Mouse (Mus musculus) liver, embryonic 14.5 days (tissue): ENCODE measurements around the gene Apbb1. TPM values are rescaled to one million over a fixed set of nuclear protein-coding genes. Genes with fewer than 3 reads are reported as not detected.

Experiments
- ATAC-seq: fragments of 200-750 bp; cut with Nextera tagmentation; 2 replicates; pipeline ENCODE4 v1.8.0; 2017; ENCODE audit warnings: moderate number of reproducible peaks, mild to moderate bottlenecking, moderate library complexity; ENCODE audit not compliant: insufficient read depth
- DNase-seq, 3 experiments: peaks; one replicate each; pipeline ENCODE4 v3.0.0-alpha.2; 2012 to 2013; ENCODE audit warnings: low read depth in 3 of 3, low spot score in 3 of 3
- H3K27ac ChIP-seq: fragments of 300-500 bp; sonication (generic); 2 replicates; pipeline ENCODE4 v1.5.1; 2014; ENCODE audit warnings: moderate library complexity, mild to moderate bottlenecking, control low read depth, inconsistent platforms
- H3K27me3 ChIP-seq: fragments of 300-500 bp; sonication (generic); 2 replicates; pipeline ENCODE4 v1.6.1; 2014; ENCODE audit warnings: mild to moderate bottlenecking, low read length, moderate library complexity; ENCODE audit not compliant: control insufficient read depth, insufficient read depth
- H3K36me3 ChIP-seq: fragments of 300-500 bp; sonication (generic); replicated peaks from 2 replicates; pipeline ENCODE4 v1.6.1; 2014; ENCODE audit warnings: low read depth; ENCODE audit not compliant: control insufficient read depth, insufficient read depth
- H3K4me1 ChIP-seq, 2 experiments: fragments of 200-500 bp in 1 of 2; fragments of 300-500 bp in 1 of 2; sonication (generic) in 1 of 2; replicated peaks; 2 replicates each; pipeline ENCODE4 v1.6.1; 2012 to 2014; ENCODE audit warnings: antibody characterized with exemption in 1 of 2, inconsistent platforms in 1 of 2, low read length in 1 of 2; ENCODE audit not compliant: control insufficient read depth in 2 of 2, insufficient read depth in 2 of 2
- H3K4me2 ChIP-seq: fragments of 300-500 bp; sonication (generic); 2 replicates; pipeline ENCODE4 v1.6.1; 2014; ENCODE audit warnings: low read depth, mild to moderate bottlenecking, control low read depth, moderate library complexity
- H3K4me3 ChIP-seq, 2 experiments: fragments of 200-500 bp in 1 of 2; fragments of 300-500 bp in 1 of 2; sonication (generic) in 1 of 2; 2 replicates each; pipeline ENCODE4 v1.5.1; 2012 to 2014; ENCODE audit warnings: low read depth in 2 of 2, low read length in 2 of 2, mild to moderate bottlenecking in 2 of 2, control low read depth in 1 of 2, inconsistent platforms in 1 of 2, moderate library complexity in 1 of 2; ENCODE audit not compliant: insufficient read depth in 1 of 2
- H3K9ac ChIP-seq: fragments of 300-500 bp; sonication (generic); replicated peaks from 2 replicates; pipeline ENCODE4 v1.6.1; 2014; ENCODE audit warnings: mild to moderate bottlenecking, control low read depth, moderate library complexity
- H3K9me3 ChIP-seq: fragments of 300-500 bp; sonication (generic); 2 replicates; pipeline ENCODE4 v1.6.1; 2016; ENCODE audit warnings: low read length, mixed read lengths; ENCODE audit not compliant: control insufficient read depth
- CTCF ChIP-seq: IDR thresholded peaks from 2 replicates; pipeline ENCODE4 v1.5.1; 2016; ENCODE audit warnings: antibody characterized with exemption, low read depth, control low read depth
- EP300 ChIP-seq: IDR thresholded peaks from 2 replicates; pipeline ENCODE4 v1.6.1; 2016; ENCODE audit warnings: antibody characterized with exemption, low read depth
- WGBS: fragments of 180-500 bp; shearing (Covaris S2); extraction: QIAGEN DNeasy Blood & Tissue Kit; methylation state at CpG from one replicate; pipeline ENCODE4 v1.1.7; 2014; ENCODE audit not compliant: insufficient replicate concordance; 5-methylcytosine and 5-hydroxymethylcytosine counted together
- polyA plus RNA-seq, 2 experiments: library from polyadenylated mRNA; depleted of rRNA in 1 of 2; stranded (reverse) in 1 of 2; unstranded in 1 of 2; fragments of >200 nt; fragmentation: Nextera tagmentation in 1 of 2; extraction: Ambion mirVana in 1 of 2; gene quantifications; 2 replicates each; pipeline versions ENCODE4 v1.2.1 to v1.2.3; 2012 to 2014

Gene Apbb1
- polyA plus RNA-seq, 2 experiments = 1.6 to 2.1 TPM

DNA sequence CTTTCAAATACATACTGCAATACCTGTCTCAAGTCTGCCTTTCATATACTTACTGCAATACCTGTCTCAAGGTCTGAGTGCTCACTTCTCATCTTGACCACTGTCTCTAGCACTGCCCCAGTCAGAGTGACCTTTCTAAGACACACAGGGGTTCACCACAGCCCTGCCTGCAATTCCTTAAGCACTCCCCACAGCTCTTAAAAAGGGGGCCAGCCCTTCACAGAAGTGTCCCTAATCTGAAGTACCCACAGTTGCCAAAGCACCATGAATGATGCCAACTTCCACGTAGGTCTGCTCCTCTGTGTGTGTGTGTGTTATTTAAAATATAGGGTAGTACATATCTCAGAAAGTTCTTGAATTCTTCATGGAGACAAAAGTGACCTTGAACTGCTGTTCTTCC lies 30.3 kb upstream of the Apbb1 start:
- Histone ChIP-seq H3K4me2 (no peak overlapping the region), H3K36me3 (no peaks in the 10 kb centered on the region), H3K27ac (no peak overlapping the region), H3K9ac (no peak overlapping the region), H3K27me3 (no peaks in the 10 kb centered on the region), H3K4me1 (no peaks in the 10 kb centered on the region), H3K9me3 (no peaks in the 10 kb centered on the region), H3K4me3 (no peak overlapping the region)
- WGBS = 71% methylated on average over 1 of the region's 1 CpGs
- no peak for ATAC-seq
- no peak for DNase-seq
- no peak for TF ChIP-seq EP300
- no peak for TF ChIP-seq CTCF

DNA sequence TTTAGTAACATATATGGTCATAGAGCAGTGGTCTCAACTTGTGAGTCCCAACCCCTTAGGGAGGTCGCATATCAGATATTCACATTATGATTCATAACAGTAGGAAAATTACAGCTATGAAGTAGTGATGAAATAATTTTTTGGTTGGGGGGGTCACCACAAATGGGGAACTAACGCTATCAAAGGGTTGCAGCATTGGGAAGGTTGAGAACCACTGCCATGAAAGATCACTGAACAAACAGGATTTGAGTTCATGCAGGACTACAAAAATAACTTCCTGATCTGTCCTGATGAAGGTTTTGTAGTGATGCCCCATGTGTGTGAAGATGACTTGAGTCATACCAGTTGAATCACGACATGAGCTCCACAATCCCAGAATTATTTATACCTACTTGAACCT lies 27.0 kb upstream of the Apbb1 start:
- Histone ChIP-seq H3K9me3 (no peaks in the 10 kb centered on the region), H3K36me3 (no peaks in the 10 kb centered on the region), H3K9ac (no peak overlapping the region), H3K27ac (no peak overlapping the region), H3K4me1 (no peaks in the 10 kb centered on the region), H3K4me3 (no peak overlapping the region), H3K27me3 (no peaks in the 10 kb centered on the region), H3K4me2 (no peak overlapping the region)
- 47% methylated on average over 3 of the region's 3 CpGs for WGBS
- TF ChIP-seq EP300 = no peak
- TF ChIP-seq CTCF = no peak
- DNase-seq (no peak), ATAC-seq (no peak)

DNA sequence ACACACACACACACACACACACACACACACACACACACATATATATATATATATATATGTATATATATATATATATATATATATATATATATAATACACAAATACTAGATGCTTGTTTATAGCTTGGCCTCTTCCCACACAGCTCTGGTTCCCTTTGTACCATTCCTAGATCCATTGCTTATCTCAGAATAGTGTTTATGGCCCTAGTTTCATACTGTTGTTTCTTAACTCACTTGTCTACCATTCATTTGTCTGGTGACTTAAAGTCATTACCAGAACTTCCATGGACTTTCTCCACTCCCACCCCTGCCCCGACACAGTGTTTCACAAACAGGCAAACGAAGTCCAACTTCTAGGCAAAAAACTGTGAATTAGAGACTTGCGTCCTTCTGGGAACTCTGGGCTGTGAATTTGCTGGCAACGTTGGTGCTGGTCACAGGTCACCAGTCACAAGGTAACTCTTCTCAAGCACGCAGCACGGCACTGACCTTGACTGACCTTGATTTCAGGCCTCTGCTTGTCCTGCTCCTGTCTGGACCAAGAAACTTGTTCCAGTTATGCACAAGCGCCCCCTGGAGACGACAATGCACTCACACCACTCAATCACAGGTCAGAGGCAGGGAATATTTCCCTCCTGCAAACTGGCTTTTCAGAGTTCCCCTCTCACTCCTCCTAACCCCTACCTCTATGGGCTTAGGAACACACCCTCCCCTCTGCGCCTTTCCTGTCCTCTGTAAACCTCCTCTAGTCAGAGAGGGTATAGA lies 21.6 kb upstream of the Apbb1 start:
- no peak overlapping the region for H3K27ac ChIP-seq
- H3K9me3 ChIP-seq = no peaks in the 10 kb centered on the region
- peak in 2 of 3 experiments; percentile 22 for DNase-seq
- no peak overlapping the region for H3K4me3 ChIP-seq
- H3K4me2 ChIP-seq = no peak overlapping the region
- TF ChIP-seq EP300 (no peak), CTCF (peak; percentile 81)
- H3K27me3 ChIP-seq = no peaks in the 10 kb centered on the region
- H3K4me1 ChIP-seq = 0 out of 4 replicates have a peak, but pooled peaks cover 0 to 2% of the 10 kb centered on the region in 2 experiments
- no peak overlapping the region for H3K9ac ChIP-seq
- WGBS = 35% methylated on average over 9 of the region's 9 CpGs
- H3K36me3 ChIP-seq = no peaks in the 10 kb centered on the region
- peak; percentile 46; the same call in 1 of the 2 replicates for ATAC-seq

DNA sequence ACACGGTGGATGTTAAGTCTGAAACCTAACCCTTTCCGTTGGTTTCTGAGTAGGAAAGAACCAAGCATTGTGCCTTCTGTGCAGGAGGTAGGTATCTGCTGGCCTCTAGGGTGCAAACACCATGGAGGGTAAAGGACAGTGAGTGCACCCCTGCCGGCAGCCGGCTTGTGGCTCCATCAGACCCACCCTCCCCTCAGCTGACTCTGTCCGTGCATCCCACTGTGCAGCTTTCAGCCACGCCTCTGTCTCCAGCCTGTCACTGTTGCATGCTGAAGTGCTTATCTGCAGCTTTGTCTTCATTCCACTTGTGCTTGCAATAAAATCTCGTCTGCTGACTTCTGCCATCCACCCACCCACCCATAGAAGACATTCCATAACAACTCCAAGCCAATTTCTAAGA lies 8.6 kb upstream of the Apbb1 start:
- H3K9me3 ChIP-seq = no peaks in the 10 kb centered on the region
- no peak overlapping the region for H3K9ac ChIP-seq
- DNase-seq (no peak), ATAC-seq (no peak)
- H3K27me3 ChIP-seq = no peaks in the 10 kb centered on the region
- H3K4me2 ChIP-seq = no peak overlapping the region
- no peak overlapping the region for H3K27ac ChIP-seq
- H3K4me3 ChIP-seq = no peak overlapping the region
- TF ChIP-seq CTCF (no peak), EP300 (no peak)
- H3K4me1 ChIP-seq = no peaks in the 10 kb centered on the region
- no peaks in the 10 kb centered on the region for H3K36me3 ChIP-seq
- WGBS = 28% methylated on average over 7 of the region's 7 CpGs

DNA sequence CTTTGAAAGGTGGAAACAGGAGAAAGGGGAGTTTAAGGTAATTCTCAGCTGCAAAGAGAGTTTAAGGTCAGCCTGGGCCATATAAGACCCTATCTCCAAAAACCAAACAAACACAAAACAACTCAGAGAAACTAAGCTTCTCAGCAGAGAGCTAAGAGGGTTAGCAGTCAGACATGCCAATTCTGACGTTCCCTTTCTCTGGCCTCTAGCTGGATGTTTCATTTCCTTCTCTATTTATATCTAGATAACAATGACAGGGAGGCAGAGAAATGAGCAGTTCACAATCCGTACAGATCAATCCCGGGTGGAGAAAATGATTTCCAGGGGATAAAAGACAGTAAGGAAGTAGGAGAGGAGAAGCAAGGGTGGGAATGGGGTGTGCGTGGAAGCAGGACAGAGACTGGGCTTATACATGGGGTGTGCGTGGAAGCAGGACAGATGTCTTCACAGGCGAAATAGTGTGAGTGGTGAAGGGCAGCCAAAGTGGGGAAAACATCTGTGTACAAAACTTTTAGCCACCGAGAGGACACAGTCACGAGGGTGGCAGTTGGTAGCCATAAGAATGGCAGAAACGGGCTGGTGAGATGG lies 7.0 kb upstream of the Apbb1 start:
- Histone ChIP-seq H3K27me3 (no peaks in the 10 kb centered on the region), H3K4me1 (no peaks in the 10 kb centered on the region), H3K4me2 (no peak overlapping the region), H3K4me3 (no peak overlapping the region), H3K9ac (no peak overlapping the region), H3K27ac (no peak overlapping the region), H3K36me3 (no peaks in the 10 kb centered on the region), H3K9me3 (no peaks in the 10 kb centered on the region)
- DNase-seq = no peak
- 46% methylated on average over 9 of the region's 9 CpGs for WGBS
- no peak for ATAC-seq
- no peak for TF ChIP-seq EP300
- no peak for TF ChIP-seq CTCF
